Mouse (Mus musculus): ENCODE measurements around the gene Atp5h. TPM values are rescaled to one million over a fixed set of nuclear protein-coding genes. Genes with fewer than 3 reads are reported as not detected.
A peak's percentile ranks its signal among the peaks of the same experiment; 100 is the strongest.
"Not testable (repeated sequence)": the region's sequence is repeated elsewhere in the genome, so short reads cannot be mapped to it uniquely, and the experiment has no call there.

The Atp5h gene
- 810 and 835 TPM in 2 replicates for polyA plus RNA-seq (2016; fragmentation: Nextera tagmentation; extraction: Ambion mirVana)

DNA sequence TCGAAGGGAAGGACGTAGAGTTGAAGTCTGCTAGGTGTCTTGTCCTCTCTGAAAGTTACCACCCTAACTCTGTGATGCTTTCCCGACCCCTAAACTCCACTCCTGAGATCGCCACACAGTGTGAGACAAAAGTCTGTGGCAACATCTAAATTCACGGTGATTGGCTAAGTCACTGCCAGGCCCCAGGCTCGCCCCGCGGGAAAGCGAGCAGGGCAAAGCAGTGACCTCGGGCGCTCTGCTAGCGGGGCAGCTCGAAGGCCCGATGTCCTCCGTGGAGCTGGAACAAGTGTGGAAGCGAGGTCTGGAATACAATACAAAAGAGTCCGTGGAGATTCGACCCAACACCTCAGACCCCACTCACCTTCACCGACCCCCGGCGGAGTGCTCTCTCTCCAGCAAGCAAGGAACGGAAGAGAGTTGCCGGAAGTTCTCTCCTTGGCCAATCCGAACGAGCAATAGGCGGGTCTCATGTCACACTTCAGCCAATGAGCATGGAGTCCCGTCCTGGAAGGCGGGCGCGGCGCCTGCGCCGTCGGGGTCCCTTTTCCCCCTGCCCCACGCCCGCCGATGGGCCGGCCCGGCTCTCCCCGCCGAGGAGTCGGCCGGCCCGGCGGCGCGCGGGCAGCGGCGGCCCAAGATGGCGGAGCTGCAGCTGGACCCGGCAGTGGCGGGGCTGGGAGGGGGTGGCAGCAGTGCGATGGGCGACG is at the start of gene Atp5h, which contains the start of gene Kctd2:
Gene Atp5h (minus strand): TSS at position 432 of the 707 bp plus-strand sequence.
Gene Kctd2 (plus strand): TSS at position 598 of the 707 bp plus-strand sequence.
- peak; percentile 98 for ATAC-seq (ENCODE audit: low FRiP score)

DNA sequence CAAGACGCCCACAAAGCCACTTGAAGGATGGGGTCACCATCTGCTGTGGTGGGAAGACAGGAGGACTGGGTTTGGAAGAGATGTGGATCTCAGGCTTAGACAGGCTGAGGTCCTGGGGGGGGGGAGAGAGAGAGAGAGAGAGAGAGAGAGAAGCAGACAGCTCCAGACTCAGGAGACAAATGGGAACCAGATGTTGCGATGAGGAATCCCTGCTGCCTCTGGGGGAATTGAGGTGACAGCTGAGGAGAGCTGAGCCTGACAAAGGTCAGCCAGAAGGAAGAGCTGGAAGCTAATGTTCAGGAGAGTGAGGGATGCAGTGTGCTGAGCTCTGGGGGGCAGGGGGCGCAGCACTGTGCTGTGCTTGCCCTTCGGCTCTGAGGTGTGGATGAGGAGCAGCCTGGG is 47.5 kb upstream of the Atp5h start:
- ATAC-seq (ENCODE audit: low FRiP score): no peak
- H3K4me2 ChIP-seq (replicated peaks): no peak overlapping the region
- H3K9ac ChIP-seq: peak overlapping the region; percentile 4; the same call in 1 of the 2 replicates
- H3K9me3 ChIP-seq (replicated peaks): no peaks in the 10 kb centered on the region
- no peak overlapping the region for H3K4me3 ChIP-seq
- peaks cover 8% of the 10 kb centered on the region for H3K4me1 ChIP-seq
- no peaks in the 10 kb centered on the region; the same call in 1 of the 2 replicates for H3K27me3 ChIP-seq
- no peaks in the 10 kb centered on the region for H3K36me3 ChIP-seq
- no peak overlapping the region for H3K27ac ChIP-seq
- 39% methylated on average over 4 of the region's 4 CpGs for WGBS

More for the DNA sequence above, at the start of gene Atp5h, which contains the start of gene Kctd2:
- Histone ChIP-seq H3K9ac (peak within 1 kb of the TSS; percentile 98), H3K4me2 (replicated peaks) (peak within 1 kb of the TSS; percentile 98), H3K4me3 (peak within 1 kb of the TSS; percentile 97), H3K4me1 (peaks cover 23% of the 10 kb centered on the region), H3K36me3 (peaks cover 41% of the 10 kb centered on the region), H3K27me3 (no peaks in the 10 kb centered on the region), H3K27ac (peak within 1 kb of the TSS; percentile 94), H3K9me3 (replicated peaks) (no peaks in the 10 kb centered on the region)
- under 1% methylated on average over 44 of the region's 56 CpGs for WGBS

DNA sequence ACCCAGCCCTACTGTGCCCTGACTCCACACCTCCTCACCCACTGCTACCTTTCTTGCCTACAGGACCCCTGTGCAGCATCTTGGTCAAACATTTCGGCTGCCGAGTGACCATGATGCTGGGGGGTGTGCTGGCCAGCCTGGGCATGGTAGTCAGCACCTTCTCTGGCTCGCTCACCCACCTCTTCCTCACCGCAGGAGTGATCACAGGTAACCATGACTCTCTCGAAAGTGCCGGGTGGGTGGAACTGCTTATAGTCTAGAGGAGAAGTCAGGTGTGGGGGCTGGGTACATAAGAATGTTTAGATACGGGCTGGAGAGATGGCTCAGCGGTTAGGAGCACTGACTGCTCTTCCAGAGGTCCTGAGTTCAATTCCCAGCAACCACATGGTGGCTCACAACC is 45.1 kb upstream of the Atp5h start:
- Histone ChIP-seq H3K27me3 (no peaks in the 10 kb centered on the region; the same call in none of the 2 replicates), H3K9ac (no peak overlapping the region), H3K4me1 (peaks cover 8% of the 10 kb centered on the region), H3K4me2 (replicated peaks) (no peak overlapping the region), H3K36me3 (no peaks in the 10 kb centered on the region), H3K27ac (no peak overlapping the region), H3K4me3 (no peak overlapping the region), H3K9me3 (replicated peaks) (no peaks in the 10 kb centered on the region)
- 87% methylated on average over 8 of the region's 8 CpGs for WGBS
- no peak for ATAC-seq (ENCODE audit: low FRiP score)

DNA sequence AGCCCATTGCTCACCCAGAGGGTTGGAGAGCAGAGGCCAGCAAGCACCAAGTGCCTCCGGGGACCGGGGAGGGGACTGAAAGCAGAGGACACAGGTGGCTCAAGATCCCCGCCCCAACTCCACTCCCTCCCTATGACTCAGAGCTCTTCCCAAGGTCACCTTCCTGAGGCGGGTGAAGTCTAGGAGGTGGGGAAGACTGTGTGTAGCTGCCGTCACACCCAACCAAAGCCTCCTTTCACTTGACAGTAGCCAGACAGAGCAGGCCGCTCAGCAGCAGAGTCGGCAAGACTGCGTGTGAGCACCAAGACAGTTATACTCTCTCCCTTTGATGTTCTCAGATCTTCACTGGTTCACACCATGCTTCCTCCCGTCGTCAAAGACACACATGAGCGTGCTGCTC is 43.6 kb upstream of the Atp5h start:
- H3K27ac ChIP-seq: no peak overlapping the region
- ATAC-seq (ENCODE audit: low FRiP score): no peak
- H3K27me3 ChIP-seq: no peaks in the 10 kb centered on the region; the same call in none of the 2 replicates
- no peak overlapping the region for H3K4me3 ChIP-seq
- no peaks in the 10 kb centered on the region for H3K9me3 ChIP-seq (replicated peaks)
- 73% methylated on average over 11 of the region's 11 CpGs for WGBS
- no peak overlapping the region for H3K9ac ChIP-seq
- H3K4me1 ChIP-seq: peaks cover 8% of the 10 kb centered on the region
- no peaks in the 10 kb centered on the region for H3K36me3 ChIP-seq
- no peak overlapping the region for H3K4me2 ChIP-seq (replicated peaks)

DNA sequence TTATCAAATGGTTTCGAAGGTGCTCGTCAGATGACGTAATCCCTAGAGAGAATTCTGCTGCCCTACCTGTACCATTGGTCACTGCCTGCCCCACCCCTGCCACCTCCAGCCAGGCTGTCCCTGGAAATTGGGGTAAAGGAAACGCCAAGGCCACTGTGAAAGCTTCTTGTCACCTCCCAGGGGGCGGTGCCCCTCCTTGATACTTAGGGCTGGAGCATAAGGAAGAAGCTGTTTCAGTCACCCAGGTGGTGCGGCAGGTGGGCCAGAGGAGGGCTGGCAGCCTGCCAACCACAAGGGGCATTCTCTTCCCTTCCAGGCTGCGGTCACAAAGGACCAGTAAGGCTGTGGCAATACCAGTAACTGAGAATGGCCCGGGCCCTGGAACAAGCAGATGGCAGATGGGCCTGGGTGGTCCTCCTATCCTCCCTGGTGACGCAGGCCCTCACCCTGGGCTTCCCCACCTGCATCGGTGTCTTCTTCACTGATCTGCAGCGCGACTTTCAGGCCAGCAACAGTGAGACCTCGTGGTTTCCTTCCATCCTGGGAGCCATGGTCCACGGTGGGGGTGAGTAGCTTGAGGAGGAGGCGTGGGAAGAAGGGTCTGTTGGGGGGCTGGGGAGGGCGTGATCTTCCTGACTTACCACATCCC is 42.6 kb upstream of the Atp5h start, which contains the start of gene Slc16a5:
Gene Slc16a5 (plus strand): TSS at position 232 of the 649 bp plus-strand sequence.
- Histone ChIP-seq H3K4me3 (no peak within 1 kb of the TSS), H3K27me3 (no peaks in the 10 kb centered on the region; the same call in none of the 2 replicates), H3K4me2 (replicated peaks) (no peak within 1 kb of the TSS), H3K27ac (no peak within 1 kb of the TSS), H3K9me3 (replicated peaks) (no peaks in the 10 kb centered on the region), H3K4me1 (peaks cover 6% of the 10 kb centered on the region), H3K9ac (no peak within 1 kb of the TSS; the same call in 1 of the 2 replicates), H3K36me3 (no peaks in the 10 kb centered on the region)
- WGBS: 77% methylated on average over 16 of the region's 16 CpGs
- no peak for ATAC-seq (ENCODE audit: low FRiP score)

DNA sequence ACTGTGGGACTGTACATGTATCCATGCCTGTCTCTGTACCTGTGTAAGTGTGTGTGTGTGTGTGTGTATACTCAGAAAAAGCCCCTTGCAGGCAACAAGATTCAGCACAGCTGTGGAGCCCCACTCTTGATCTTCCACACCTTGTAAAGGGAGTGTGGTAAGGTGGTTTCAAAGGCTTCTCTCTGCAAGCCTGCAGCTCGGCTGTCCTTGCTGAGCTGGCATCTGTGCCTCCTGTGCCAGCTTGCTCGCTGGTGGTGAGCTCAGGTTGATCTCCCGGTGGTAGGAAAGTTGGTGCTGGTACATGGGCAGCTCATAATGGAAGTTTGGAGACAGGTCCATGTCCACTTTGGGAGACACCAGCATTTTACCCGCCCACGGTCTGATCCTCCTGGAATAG is 42.1 kb upstream of the Atp5h start:
- Histone ChIP-seq H3K4me1 (peaks cover 4% of the 10 kb centered on the region; the same call in 1 of the 2 replicates), H3K4me2 (replicated peaks) (no peak overlapping the region), H3K9me3 (replicated peaks) (no peaks in the 10 kb centered on the region), H3K27ac (no peak overlapping the region), H3K9ac (no peak overlapping the region), H3K27me3 (no peaks in the 10 kb centered on the region; the same call in none of the 2 replicates), H3K4me3 (no peak overlapping the region), H3K36me3 (no peaks in the 10 kb centered on the region)
- no peak for ATAC-seq (ENCODE audit: low FRiP score)
- WGBS: 77% methylated on average over 5 of the region's 5 CpGs

DNA sequence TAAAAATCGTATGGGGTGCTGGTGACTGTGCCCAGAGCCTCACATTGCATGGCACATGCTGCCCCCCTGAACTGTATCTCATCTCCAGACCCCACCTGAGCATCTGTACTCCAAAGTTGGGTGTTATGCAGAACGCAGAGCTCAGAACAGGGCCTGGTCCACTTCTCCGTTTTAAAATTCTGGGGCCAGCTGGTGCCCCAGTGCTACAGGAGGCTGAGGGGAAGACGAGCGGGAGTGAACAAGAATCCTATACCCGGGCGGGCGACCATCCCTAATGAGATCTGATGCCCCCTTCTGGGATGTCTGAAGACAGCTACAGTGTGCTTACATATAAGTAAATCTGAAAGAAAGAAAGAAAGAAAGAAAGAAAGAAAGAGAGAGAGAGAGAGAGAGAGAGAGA is 41.2 kb upstream of the Atp5h start:
- H3K4me2 ChIP-seq (replicated peaks): no peak overlapping the region
- H3K4me1 ChIP-seq: peaks cover 4% of the 10 kb centered on the region; the same call in 1 of the 2 replicates
- 22% methylated on average over 8 of the region's 8 CpGs for WGBS
- no peak for ATAC-seq (ENCODE audit: low FRiP score)
- no peak overlapping the region for H3K9ac ChIP-seq
- H3K27me3 ChIP-seq: no peaks in the 10 kb centered on the region; the same call in none of the 2 replicates
- H3K36me3 ChIP-seq: no peaks in the 10 kb centered on the region
- H3K9me3 ChIP-seq (replicated peaks): no peaks in the 10 kb centered on the region
- no peak overlapping the region for H3K27ac ChIP-seq
- no peak overlapping the region for H3K4me3 ChIP-seq

DNA sequence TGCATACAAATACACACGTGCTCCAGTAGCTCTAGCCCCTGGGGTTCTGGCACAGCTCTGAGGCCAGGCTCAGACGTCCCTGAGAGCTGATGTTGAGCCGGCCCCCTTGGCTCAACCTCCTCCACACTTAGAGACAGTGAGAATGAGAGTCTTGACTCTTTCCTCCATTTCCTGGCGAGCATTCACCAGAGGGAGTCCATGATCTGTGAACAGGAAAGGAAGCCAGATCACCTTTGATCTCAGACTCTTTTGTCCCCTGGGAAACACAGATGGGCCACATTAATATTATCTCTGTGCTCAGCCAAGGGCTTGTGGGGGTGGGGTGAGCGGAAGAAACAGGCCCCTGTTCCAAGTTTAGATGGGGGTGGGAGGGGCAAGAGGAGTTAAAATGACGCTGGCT is 37.6 kb upstream of the Atp5h start:
- peaks cover 5% of the 10 kb centered on the region; the same call in 1 of the 2 replicates for H3K9me3 ChIP-seq (replicated peaks)
- H3K4me1 ChIP-seq: peaks cover 4% of the 10 kb centered on the region; the same call in 1 of the 2 replicates
- no peak for ATAC-seq (ENCODE audit: low FRiP score)
- 31% methylated on average over 6 of the region's 6 CpGs for WGBS
- H3K27ac ChIP-seq: no peak overlapping the region
- no peaks in the 10 kb centered on the region; the same call in none of the 2 replicates for H3K27me3 ChIP-seq
- H3K4me2 ChIP-seq (replicated peaks): no peak overlapping the region
- H3K9ac ChIP-seq: no peak overlapping the region
- H3K4me3 ChIP-seq: no peak overlapping the region
- H3K36me3 ChIP-seq: no peaks in the 10 kb centered on the region

DNA sequence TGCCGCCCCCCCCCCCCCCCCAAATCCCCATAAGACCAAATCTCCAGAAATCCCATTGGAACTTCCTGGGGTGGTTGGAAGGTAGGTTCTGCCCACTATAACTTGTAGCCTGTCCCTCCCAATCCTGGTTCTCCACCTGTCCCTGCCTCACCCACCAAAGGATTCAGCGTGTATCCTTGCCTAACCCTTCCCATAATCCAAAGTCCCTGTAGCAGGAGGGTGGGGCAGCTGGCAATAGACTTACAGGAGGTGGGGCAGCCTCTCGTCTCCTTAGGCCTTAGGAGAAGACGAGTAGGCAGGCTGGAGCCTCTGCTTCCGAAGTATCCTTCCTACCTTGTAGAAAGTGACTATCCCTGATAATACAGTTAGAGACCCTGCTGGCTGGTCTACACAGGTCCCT is 36.4 kb upstream of the Atp5h start:
- ATAC-seq (ENCODE audit: low FRiP score): no peak

DNA sequence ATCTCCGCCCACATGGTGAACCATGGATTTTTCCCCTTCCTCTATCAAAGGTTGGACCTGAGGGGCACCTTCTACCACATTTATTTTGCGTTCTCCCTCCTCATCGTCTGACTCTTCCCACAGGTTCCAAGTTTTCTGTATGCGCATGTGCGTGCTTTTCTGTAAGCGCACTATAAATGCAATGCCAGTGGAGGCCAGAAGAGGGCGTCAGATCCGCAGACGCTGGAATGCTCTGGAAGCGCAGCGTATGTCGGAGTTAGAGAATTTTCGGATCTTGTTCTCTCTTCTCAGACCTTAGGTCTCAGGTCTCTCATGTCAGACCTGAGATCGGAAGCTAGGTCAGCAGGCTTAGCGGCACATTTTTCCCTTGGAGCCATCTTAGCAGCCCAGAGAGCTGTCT is 35.9 kb upstream of the Atp5h start:
- no peak overlapping the region for H3K4me3 ChIP-seq
- no peak overlapping the region for H3K9ac ChIP-seq
- H3K4me1 ChIP-seq: peaks cover 4% of the 10 kb centered on the region; the same call in 1 of the 2 replicates
- no peak overlapping the region for H3K27ac ChIP-seq
- peaks cover 5% of the 10 kb centered on the region; the same call in 1 of the 2 replicates for H3K9me3 ChIP-seq (replicated peaks)
- H3K27me3 ChIP-seq: no peaks in the 10 kb centered on the region
- ATAC-seq (ENCODE audit: low FRiP score): no peak
- 87% methylated on average over 15 of the region's 15 CpGs for WGBS
- H3K4me2 ChIP-seq (replicated peaks): no peak overlapping the region
- H3K36me3 ChIP-seq: no peaks in the 10 kb centered on the region

More for the DNA sequence above, 36.4 kb upstream of the Atp5h start:
- peaks cover 4% of the 10 kb centered on the region; the same call in 1 of the 2 replicates for H3K4me1 ChIP-seq
- no peak overlapping the region for H3K4me3 ChIP-seq
- no peak overlapping the region for H3K9ac ChIP-seq
- H3K27me3 ChIP-seq: no peaks in the 10 kb centered on the region
- no peaks in the 10 kb centered on the region for H3K36me3 ChIP-seq
- 86% methylated on average over 5 of the region's 5 CpGs for WGBS
- H3K4me2 ChIP-seq (replicated peaks): no peak overlapping the region
- no peak overlapping the region for H3K27ac ChIP-seq
- H3K9me3 ChIP-seq (replicated peaks): peaks cover 5% of the 10 kb centered on the region; the same call in 1 of the 2 replicates

DNA sequence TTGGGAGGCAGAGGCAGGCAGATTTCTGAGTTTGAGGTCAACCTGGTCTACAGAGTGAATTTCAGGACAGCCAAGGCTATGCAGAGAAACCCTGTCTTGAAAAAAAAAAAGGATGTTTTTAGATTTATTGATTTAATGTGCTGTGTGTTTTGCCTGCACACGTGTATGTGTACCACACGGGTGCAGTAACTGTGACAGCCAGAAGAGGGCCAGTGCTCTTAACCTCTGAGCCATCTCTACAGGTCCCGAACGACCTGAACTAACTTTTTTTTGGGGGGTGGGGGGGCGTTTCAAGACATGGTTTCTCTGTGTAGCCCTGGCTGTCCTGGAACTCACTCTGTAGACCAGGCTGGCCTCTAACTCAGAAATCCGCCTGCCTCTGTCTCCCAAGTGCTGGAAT is 35.1 kb upstream of the Atp5h start:
- WGBS: 89% methylated on average over 6 of the region's 6 CpGs
- not testable (repeated sequence) for H3K4me1 ChIP-seq; H3K27ac ChIP-seq; H3K9ac ChIP-seq; H3K4me2 ChIP-seq (replicated peaks); H3K4me3 ChIP-seq; H3K9me3 ChIP-seq (replicated peaks); H3K27me3 ChIP-seq; H3K36me3 ChIP-seq; ATAC-seq (ENCODE audit: low FRiP score)

DNA sequence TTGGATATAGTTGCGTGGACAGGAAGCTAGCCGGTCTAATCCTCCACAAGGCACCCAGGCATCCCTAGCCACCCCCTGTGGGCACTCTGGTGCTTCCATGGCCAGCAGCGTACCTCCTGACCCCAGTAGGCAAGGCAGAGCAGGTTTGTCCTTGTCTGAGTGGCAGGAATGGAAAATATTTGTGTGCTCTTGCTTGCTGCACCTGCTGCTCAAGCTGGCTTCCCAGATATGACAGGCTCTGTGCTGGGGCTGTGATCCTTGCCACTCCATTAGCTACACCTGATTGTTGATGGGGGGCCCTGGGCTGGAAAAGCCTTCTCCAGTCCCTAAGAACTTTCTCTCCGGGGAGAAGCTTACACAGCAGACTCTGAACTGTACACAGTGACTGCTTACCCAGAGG is 33.5 kb upstream of the Atp5h start:
- Histone ChIP-seq H3K9me3 (replicated peaks) (peaks cover 5% of the 10 kb centered on the region; the same call in 1 of the 2 replicates), H3K9ac (no peak overlapping the region), H3K4me1 (peaks cover 4% of the 10 kb centered on the region; the same call in 1 of the 2 replicates), H3K27me3 (no peaks in the 10 kb centered on the region), H3K4me2 (replicated peaks) (no peak overlapping the region), H3K27ac (no peak overlapping the region), H3K4me3 (no peak overlapping the region), H3K36me3 (no peaks in the 10 kb centered on the region)
- 76% methylated on average over 4 of the region's 4 CpGs for WGBS
- ATAC-seq (ENCODE audit: low FRiP score): no peak

All from hindbrain, embryonic 12.5 days (tissue).